14 mouse cellular contexts compared by ENCODE assay signal in the genomic region with DNA sequence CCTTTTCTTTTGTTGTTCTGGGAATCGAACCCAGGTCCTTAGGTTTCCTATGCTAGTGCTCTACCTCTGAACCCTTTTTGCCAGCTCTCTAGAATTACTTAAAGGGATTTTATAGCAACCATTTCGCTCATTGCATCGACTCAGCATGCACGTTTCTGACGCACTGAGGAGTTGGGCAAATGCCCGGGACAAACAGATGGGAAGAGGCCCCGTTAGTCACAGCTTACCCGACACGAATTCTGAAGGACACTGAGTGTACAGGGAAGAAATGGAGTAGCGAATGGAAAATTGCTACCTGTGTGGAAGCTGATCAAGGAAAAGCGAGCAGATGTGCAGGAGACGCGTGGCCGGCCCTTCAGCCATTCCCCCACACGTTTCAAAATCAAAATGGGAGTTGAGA. TPM values are rescaled to one million over a fixed set of nuclear protein-coding genes. Genes with fewer than 3 reads are reported as not detected.
DNase-seq lines count a peak whose midpoint lies in the region.
"Had no signal": no experiment of that assay in that cellular context is flagged by ENCODE, and none has a peak within 500 bp of the region (broad histone marks: within the 10 kb centered on the region; RNA-seq: fewer than 3 reads in every experiment).

No protein-coding gene starts in this region.

- peak; percentile 10 for DNase-seq in adrenal gland, postnatal 25 days
- no peak for DNase-seq in adrenal gland, adult 18-20 months (ENCODE audit: low spot score in 2 of 2)
- DNase-seq in cerebellum, postnatal 25 days = peak; percentile 82 to 86
- DNase-seq in layer of hippocampus, adult 9-10 months (ENCODE audit: low spot score) = peak; percentile 47
- DNase-seq in right cerebral cortex, postnatal 14 days = peak; percentile 64
- DNase-seq in embryo, embryonic 9.5 days (ENCODE audit: extremely low spot score) = no peak
- DNase-seq in embryo, embryonic 11 days = no peak
- DNase-seq in testis, postnatal 14 days (ENCODE audit: low spot score) = no peak
- DNase-seq: gastrocnemius, postnatal 10 days; heart, postnatal 10 days; kidney, postnatal 14 days; liver, embryonic 13.5 days had no signal

RNA-seq across cellular contexts. Expression of a gene that starts 30.0 kb away (rescaled TPM):
- total RNA-seq in adrenal gland, postnatal 25 days (2021) = not detected in 2 replicates
- not detected for total RNA-seq in adrenal gland, adult 18-20 months (2021)
- total RNA-seq: heart, postnatal 10 days; megakaryocyte progenitor cell, adult 5-6 weeks; MEL had no signal

Comparison
In these comparisons a context has a peak if more than half of its experiments do, and no peak if none do; other contexts are left out.
1. DNase-seq: peak in adrenal gland, postnatal 25 days (single experiment), cerebellum, postnatal 25 days (2 of 2), layer of hippocampus, adult 9-10 months (single experiment) and right cerebral cortex, postnatal 14 days (single experiment); none in adrenal gland, adult 18-20 months (0 of 2), embryo, embryonic 9.5 days (single experiment), embryo, embryonic 11 days (single experiment) and testis, postnatal 14 days (single experiment).